Mouse (Mus musculus) ES-E14 (cell line): Measurements from ENCODE around the gene Tmem59.

Experiments
- CHD2 ChIP-seq: IDR thresholded peaks from 2 replicates; pipeline ENCODE4 v1.6.1; 2014; ENCODE audit warnings: mild to moderate bottlenecking, low read depth, low read length, inconsistent platforms
- HCFC1 ChIP-seq: IDR thresholded peaks from 2 replicates; pipeline ENCODE4 v1.6.1; 2012; ENCODE audit warnings: low read length, inconsistent platforms, borderline replicate concordance; ENCODE audit not compliant: insufficient read depth
- MAFK ChIP-seq: IDR thresholded peaks from 2 replicates; pipeline ENCODE4 v1.6.1; 2014; ENCODE audit warnings: mild to moderate bottlenecking, low read depth, low read length, inconsistent platforms; ENCODE audit not compliant: insufficient read depth
- ZC3H11A ChIP-seq: IDR thresholded peaks from 2 replicates; pipeline ENCODE4 v1.6.1; 2012; ENCODE audit warnings: low read depth, mild to moderate bottlenecking, inconsistent platforms, low read length, borderline replicate concordance
- ZNF384 ChIP-seq: IDR thresholded peaks from 2 replicates; pipeline ENCODE4 v1.6.1; 2012; ENCODE audit warnings: low read depth, low read length, inconsistent platforms

GRCm38 (mm10) chr4:107226313-107226712 is 48.1 kb downstream of the Tmem59 start:
- no peak for TF ChIP-seq MAFK
- TF ChIP-seq CHD2 = no peak
- no peak for TF ChIP-seq HCFC1
- TF ChIP-seq ZNF384 = no peak
- TF ChIP-seq ZC3H11A = no peak
